Mouse (Mus musculus) heart, adult 2 months (tissue): ENCODE results near the gene 0610010K14Rik. TPM values are rescaled to one million over a fixed set of nuclear protein-coding genes. Genes with fewer than 3 reads are reported as not detected.
A peak's percentile ranks its signal among the peaks of the same experiment; 100 is the strongest.

Experiments used
- DNase-seq, 2 experiments: peaks; one replicate each; pipeline ENCODE4 v3.0.0; 2021
- H3K27ac ChIP-seq: fragments of 200-600 bp; 2 replicates; pipeline ENCODE4 v1.8.1; 2022
- H3K27me3 ChIP-seq: fragments of 200-500 bp; 2 replicates; pipeline ENCODE4 v1.6.1; 2012; ENCODE audit warnings: mild to moderate bottlenecking, low read length, inconsistent platforms, mixed read lengths; ENCODE audit not compliant: control insufficient read depth, insufficient read depth
- H3K36me3 ChIP-seq: fragments of 200-500 bp; 2 replicates; pipeline ENCODE4 v1.6.1; 2012; ENCODE audit warnings: low read length, inconsistent platforms; ENCODE audit not compliant: control insufficient read depth, insufficient read depth
- H3K4me1 ChIP-seq: fragments of 200-500 bp; 2 replicates; pipeline ENCODE4 v1.6.1; 2011; ENCODE audit warnings: low read length; ENCODE audit not compliant: control insufficient read depth, insufficient read depth
- H3K4me3 ChIP-seq: fragments of 200-600 bp; 2 replicates; pipeline ENCODE4 v1.8.1; 2022
- H3K79me2 ChIP-seq: fragments of 200-500 bp; replicated peaks from 2 replicates; pipeline ENCODE4 v1.6.1; 2012; ENCODE audit warnings: mild to moderate bottlenecking, inconsistent platforms, low read length, moderate library complexity, mixed read lengths; ENCODE audit not compliant: control insufficient read depth, insufficient read depth
- H3K9ac ChIP-seq: fragments of 200-500 bp; 2 replicates; pipeline ENCODE4 v1.6.1; 2012; ENCODE audit warnings: low read depth, mild to moderate bottlenecking, control low read depth, inconsistent platforms, low read length, mixed read lengths
- CTCF ChIP-seq: fragments of 200-600 bp; IDR thresholded peaks from 2 replicates; pipeline ENCODE4 v1.8.1; 2022; ENCODE audit warnings: antibody characterized with exemption, mild to moderate bottlenecking, moderate library complexity
- EP300 ChIP-seq: fragments of 200-500 bp; IDR thresholded peaks from 2 replicates; pipeline ENCODE4 v1.6.1; 2011; ENCODE audit warnings: low read depth, low read length, control low read depth; ENCODE audit not compliant: insufficient read depth
- POLR2A ChIP-seq: fragments of 200-500 bp; IDR thresholded peaks from 2 replicates; pipeline ENCODE4 v1.6.1; 2011; ENCODE audit warnings: mild to moderate bottlenecking, low read depth, low read length, control low read depth; ENCODE audit not compliant: insufficient read depth
- WGBS: fragments of 180-500 bp; shearing (Covaris S2); methylation state at CpG from one replicate; pipeline ENCODE4 v1.1.7; 2018; 5-methylcytosine and 5-hydroxymethylcytosine counted together
- intact Hi-C: fragments of 180-260 bp; cut with DNase I; formaldehyde crosslinking; loops from one replicate; pipeline ENCODE4 v1.15.1; 2025
- polyA plus RNA-seq: library from polyadenylated mRNA; depleted of rRNA; stranded (reverse); fragments of >200 nt; gene quantifications from 2 replicates; pipeline ENCODE4 v1.2.3, GENCODE M21; 2012
- total RNA-seq, 2 experiments: library from RNA; stranded (reverse); gene quantifications; 2 replicates each; pipeline ENCODE4 v1.2.3; 2021

0610010K14Rik gene
- total and polyA plus RNA-seq, 3 experiments, result 30.7 to 38.9 (median 34.5) TPM

GRCm38 (mm10) chr11:70201691-70202090 is 36.0 kb downstream of the 0610010K14Rik start:
- TF ChIP-seq EP300, result no peak
- peak; percentile 95 for TF ChIP-seq CTCF
- no peak for TF ChIP-seq POLR2A
- intact Hi-C loops, result loop anchor here (5.0 kb wide), 1 partner anchor 269 kb away; no protein-coding TSS in a partner anchor
- Histone ChIP-seq H3K4me3 (no peak overlapping the region), H3K36me3 (no peaks in the 10 kb centered on the region), H3K4me1 (peaks cover 3% of the 10 kb centered on the region; the same call in 1 of the 2 replicates), H3K27me3 (no peaks in the 10 kb centered on the region), H3K27ac (no peak overlapping the region), H3K79me2 (no peaks in the 10 kb centered on the region), H3K9ac (no peak overlapping the region)
- DNase-seq, result peak; percentile 79 to 80
- WGBS, result 39% methylated on average over 5 of the region's 5 CpGs

- H3K4me1 ChIP-seq, result no peaks in the 10 kb centered on the region
- H3K9ac ChIP-seq, result no peak overlapping the region
- no peaks in the 10 kb centered on the region for H3K36me3 ChIP-seq
- no peak overlapping the region for H3K27ac ChIP-seq
- intact Hi-C loops, result loop anchor here (5.0 kb wide), 1 partner anchor 268 kb away; no protein-coding TSS in a partner anchor
- no peak for DNase-seq
- no peaks in the 10 kb centered on the region for H3K27me3 ChIP-seq
- H3K79me2 ChIP-seq, result no peaks in the 10 kb centered on the region
- H3K4me3 ChIP-seq, result no peak overlapping the region
- no peak for TF ChIP-seq POLR2A
- no peak for TF ChIP-seq CTCF
- TF ChIP-seq EP300, result no peak
- 82% methylated on average over 5 of the region's 5 CpGs for WGBS
These were observed 37.6 kb downstream of the 0610010K14Rik start for GRCm38 (mm10) chr11:70200036-70200608.

GRCm38 (mm10) chr11:70199107-70199506 is 38.6 kb downstream of the 0610010K14Rik start:
- Histone ChIP-seq H3K36me3 (no peaks in the 10 kb centered on the region), H3K4me3 (no peak overlapping the region), H3K4me1 (no peaks in the 10 kb centered on the region), H3K27ac (no peak overlapping the region), H3K79me2 (no peaks in the 10 kb centered on the region), H3K27me3 (no peaks in the 10 kb centered on the region), H3K9ac (no peak overlapping the region)
- intact Hi-C loops, result no loop called here
- TF ChIP-seq EP300 (no peak), CTCF (no peak)
- DNase-seq, result no peak
- 84% methylated on average over 8 of the region's 8 CpGs for WGBS

- 68% methylated on average over 3 of the region's 3 CpGs for WGBS
- no peak overlapping the region for H3K4me3 ChIP-seq
- intact Hi-C loops, result no loop called here
- TF ChIP-seq EP300 (no peak), POLR2A (no peak), CTCF (no peak)
- H3K36me3 ChIP-seq, result no peaks in the 10 kb centered on the region
- H3K4me1 ChIP-seq, result no peaks in the 10 kb centered on the region; the same call in 1 of the 2 replicates
- no peak overlapping the region for H3K9ac ChIP-seq
- no peak overlapping the region for H3K27ac ChIP-seq
- DNase-seq, result no peak
- no peaks in the 10 kb centered on the region for H3K27me3 ChIP-seq
- no peaks in the 10 kb centered on the region for H3K79me2 ChIP-seq
These were observed 39.4 kb downstream of the 0610010K14Rik start for GRCm38 (mm10) chr11:70198332-70198731.

- intact Hi-C loops, result no loop called here
- no peak overlapping the region for H3K27ac ChIP-seq
- no peaks in the 10 kb centered on the region for H3K36me3 ChIP-seq
- no peaks in the 10 kb centered on the region for H3K27me3 ChIP-seq
- WGBS, result 44% methylated on average over 11 of the region's 11 CpGs
- H3K9ac ChIP-seq, result no peak overlapping the region
- no peak overlapping the region for H3K4me3 ChIP-seq
- H3K4me1 ChIP-seq, result no peaks in the 10 kb centered on the region; the same call in 1 of the 2 replicates
- no peak for TF ChIP-seq POLR2A
- TF ChIP-seq CTCF, result no peak
- no peak for TF ChIP-seq EP300
- no peak for DNase-seq
- no peaks in the 10 kb centered on the region for H3K79me2 ChIP-seq
These were observed 44.1 kb downstream of the 0610010K14Rik start for GRCm38 (mm10) chr11:70193354-70194285.

- Histone ChIP-seq H3K79me2 (no peaks in the 10 kb centered on the region), H3K9ac (no peak overlapping the region), H3K4me3 (no peak overlapping the region), H3K27me3 (no peaks in the 10 kb centered on the region), H3K27ac (no peak overlapping the region), H3K4me1 (no peaks in the 10 kb centered on the region; the same call in 1 of the 2 replicates), H3K36me3 (no peaks in the 10 kb centered on the region)
- no peak for DNase-seq
- intact Hi-C loops, result no loop called here
- WGBS, result 84% methylated on average over 4 of the region's 4 CpGs
- no peak for TF ChIP-seq EP300
- no peak for TF ChIP-seq POLR2A
These were observed 45.6 kb downstream of the 0610010K14Rik start for GRCm38 (mm10) chr11:70192157-70192556.
